Mouse (Mus musculus) intestine, postnatal 0 days (tissue): ENCODE results near the gene Lrrc18. TPM values are rescaled to one million over a fixed set of nuclear protein-coding genes. Genes with fewer than 3 reads are reported as not detected.

Experiments used
- ATAC-seq: fragments of 200-750 bp; cut with Nextera tagmentation; 2 replicates; pipeline ENCODE4 v1.8.0; 2017; ENCODE audit warnings: mild to moderate bottlenecking, moderate TSS enrichment, moderate library complexity
- H3K27ac ChIP-seq: fragments of 300-500 bp; sonication (generic); 2 replicates; pipeline ENCODE4 v1.5.1; 2014; ENCODE audit warnings: mild to moderate bottlenecking, low read depth, low read length, moderate library complexity
- H3K27me3 ChIP-seq: fragments of 300-500 bp; sonication (generic); replicated peaks from 2 replicates; pipeline ENCODE4 v1.6.1; 2014; ENCODE audit warnings: low read length, mixed read lengths; ENCODE audit not compliant: control insufficient read depth, insufficient read depth
- H3K36me3 ChIP-seq: fragments of 300-500 bp; sonication (generic); 2 replicates; pipeline ENCODE4 v1.6.1; 2014; ENCODE audit warnings: mild to moderate bottlenecking, moderate library complexity; ENCODE audit not compliant: control insufficient read depth, insufficient read depth
- H3K4me1 ChIP-seq: fragments of 300-500 bp; sonication (generic); replicated peaks from 2 replicates; pipeline ENCODE4 v1.6.1; 2014; ENCODE audit warnings: antibody characterized with exemption, low read length, mixed read lengths; ENCODE audit not compliant: control insufficient read depth, insufficient read depth
- H3K4me2 ChIP-seq: fragments of 300-500 bp; sonication (generic); replicated peaks from 2 replicates; pipeline ENCODE4 v1.6.1; 2014; ENCODE audit warnings: low read depth, mild to moderate bottlenecking, moderate library complexity
- H3K4me3 ChIP-seq: fragments of 300-500 bp; sonication (generic); 2 replicates; pipeline ENCODE4 v1.5.1; 2014; ENCODE audit warnings: low read depth, low read length
- H3K9ac ChIP-seq: fragments of 300-500 bp; sonication (generic); 2 replicates; pipeline ENCODE4 v1.6.1; 2014; ENCODE audit warnings: mild to moderate bottlenecking, low read depth, low read length
- H3K9me3 ChIP-seq: fragments of 300-500 bp; sonication (generic); 2 replicates; pipeline ENCODE4 v1.6.1; 2016; ENCODE audit warnings: mixed run types; ENCODE audit not compliant: control insufficient read depth
- CTCF ChIP-seq: sonication (generic); IDR thresholded peaks from 2 replicates; pipeline ENCODE4 v1.5.1; 2016; ENCODE audit warnings: low read depth, mild to moderate bottlenecking, control low read depth, antibody characterized with exemption, moderate library complexity
- WGBS: fragments of 180-500 bp; shearing (Covaris S2); extraction: QIAGEN DNeasy Blood & Tissue Kit; methylation state at CpG from one replicate; pipeline ENCODE4 v1.1.7; 2014; 5-methylcytosine and 5-hydroxymethylcytosine counted together
- polyA plus RNA-seq: library from polyadenylated mRNA; unstranded; fragments of >200 nt; fragmentation: Nextera tagmentation; extraction: Ambion mirVana; gene quantifications from 2 replicates; pipeline ENCODE4 v1.2.1, GENCODE M21; 2015

Lrrc18 gene
- polyA plus RNA-seq, 1 experiment from 2014 or later = 0.14 TPM

GRCm38 (mm10) chr14:33062996-33063395 lies 71.8 kb downstream of the Lrrc18 start:
- Histone ChIP-seq H3K36me3 (no peaks in the 10 kb centered on the region), H3K27me3 (no peaks in the 10 kb centered on the region), H3K4me3 (no peak overlapping the region), H3K9ac (no peak overlapping the region), H3K4me1 (no peaks in the 10 kb centered on the region), H3K4me2 (no peak overlapping the region), H3K9me3 (no peaks in the 10 kb centered on the region), H3K27ac (no peak overlapping the region)
- TF ChIP-seq CTCF = no peak
- 76% methylated on average over 5 of the region's 5 CpGs for WGBS
- ATAC-seq = no peak

Other genes with a start within 250 kb of the Lrrc18 start
- 0.98 and 1.2 TPM in 2 replicates for gene Tmem273, start 205.4 kb upstream of the Lrrc18 start, polyA plus RNA-seq
- not detected in 2 replicates for gene Fam170b, start 157.4 kb upstream of the Lrrc18 start, polyA plus RNA-seq
- gene Vstm4, start 134.6 kb upstream of the Lrrc18 start, polyA plus RNA-seq = 13.1 and 13.5 TPM in 2 replicates
- 0.17 and 0.26 TPM in 2 replicates for gene Wdfy4, start 194.1 kb downstream of the Lrrc18 start, polyA plus RNA-seq
- 1.9 and 2.9 TPM in 2 replicates for gene Arhgap22, start 222.6 kb downstream of the Lrrc18 start, polyA plus RNA-seq